Mouse (Mus musculus): ENCODE measurements around the gene Fkbp1a.

Fkbp1a gene

GRCm38 (mm10) chr2:151542323-151543062 lies at the start of gene Fkbp1a:
TSS of gene Fkbp1a (plus strand) at chr2:151542483.
- DNase-seq: peak; percentile 99 to 100

GRCm38 (mm10) chr2:151494035-151494803 lies 48.1 kb upstream of the Fkbp1a start, which contains the start of gene Nsfl1c:
TSS of gene Nsfl1c (plus strand) at chr2:151494182.
- DNase-seq: peak; percentile 97 to 98

- DNase-seq: no peak
These were observed 43.9 kb upstream of the Fkbp1a start for GRCm38 (mm10) chr2:151498358-151498757.

GRCm38 (mm10) chr2:151500442-151501007 lies 41.8 kb upstream of the Fkbp1a start:
- DNase-seq: no peak

- no peak for DNase-seq
These were observed 38.1 kb upstream of the Fkbp1a start for GRCm38 (mm10) chr2:151504226-151504625.

- peak; percentile 37 to 59 for DNase-seq
These were observed 30.1 kb upstream of the Fkbp1a start for GRCm38 (mm10) chr2:151512199-151512598.

GRCm38 (mm10) chr2:151513525-151514285 lies 28.6 kb upstream of the Fkbp1a start:
- no peak for DNase-seq

- no peak for DNase-seq
These were observed 23.3 kb upstream of the Fkbp1a start for GRCm38 (mm10) chr2:151519000-151519399.

GRCm38 (mm10) chr2:151524324-151525041 lies 17.8 kb upstream of the Fkbp1a start:
- no peak for DNase-seq

- DNase-seq: no peak
These were observed 16.8 kb upstream of the Fkbp1a start for GRCm38 (mm10) chr2:151525520-151525919.

- no peak for DNase-seq
These were observed 14.2 kb upstream of the Fkbp1a start for GRCm38 (mm10) chr2:151528066-151528465.

GRCm38 (mm10) chr2:151529169-151529568 lies 13.1 kb upstream of the Fkbp1a start:
- DNase-seq: no peak

- DNase-seq: no peak
These were observed 11.7 kb upstream of the Fkbp1a start for GRCm38 (mm10) chr2:151530378-151531230.

- no peak for DNase-seq
These were observed 8.7 kb upstream of the Fkbp1a start for GRCm38 (mm10) chr2:151533632-151534031.

- no peak for DNase-seq
These were observed 6.2 kb upstream of the Fkbp1a start for GRCm38 (mm10) chr2:151535961-151536617.

GRCm38 (mm10) chr2:151536618-151536974 lies 5.7 kb upstream of the Fkbp1a start:
- DNase-seq: no peak

GRCm38 (mm10) chr2:151538646-151539045 lies 3.6 kb upstream of the Fkbp1a start:
- DNase-seq: no peak

GRCm38 (mm10) chr2:151543063-151543895 lies 996 bp downstream of the Fkbp1a start:
- DNase-seq: peak; percentile 27 to 64

- no peak for DNase-seq
These were observed 2.4 kb downstream of the Fkbp1a start for GRCm38 (mm10) chr2:151544673-151545072.

- DNase-seq: no peak
These were observed 4.3 kb downstream of the Fkbp1a start for GRCm38 (mm10) chr2:151546571-151546970.
